Comparison of ENCODE assay signal across 8 mouse cellular contexts in genomic region chr11:70018131-70018990, GRCm38 (mm10). TPM values are rescaled to one million over a fixed set of nuclear protein-coding genes. Genes with fewer than 3 reads are reported as not detected.
DNase-seq lines count a peak whose midpoint lies in the region; ATAC-seq lines count a peak whose summit lies in the region.

No protein-coding gene starts in this region.

- WGBS in heart, embryonic 10.5 days: 2% methylated on average over 21 of the region's 25 CpGs
- 2% methylated on average over 24 of the region's 25 CpGs for WGBS in lung, embryonic 16.5 days

- ATAC-seq in megakaryocyte, adult 5-6 weeks (ENCODE audit: poor library complexity, severe bottlenecking): no peak
- ATAC-seq in lung, embryonic 16.5 days (ENCODE audit: low read depth): no peak
- ATAC-seq in granulocyte monocyte progenitor cell, adult 5-6 weeks (replicated peaks; ENCODE audit: poor library complexity, severe bottlenecking): no peak

- H3K9me3 ChIP-seq in megakaryocyte, embryonic 14.5 days: no peaks in the 10 kb centered on the region
- no peaks in the 10 kb centered on the region for H3K9me3 ChIP-seq in heart, embryonic 10.5 days
- no peaks in the 10 kb centered on the region for H3K9me3 ChIP-seq in lung, embryonic 16.5 days (ENCODE audit: control insufficient read depth, low read length)

- peaks cover 9% of the 10 kb centered on the region for H3K36me3 ChIP-seq in megakaryocyte, embryonic 14.5 days (replicated peaks; ENCODE audit: low read length)
- peaks cover 2% of the 10 kb centered on the region for H3K36me3 ChIP-seq in heart, embryonic 10.5 days
- H3K36me3 ChIP-seq in lung, embryonic 16.5 days (ENCODE audit: control insufficient read depth, insufficient read depth, low read length): no peaks in the 10 kb centered on the region

- H3K4me1 ChIP-seq in megakaryocyte, embryonic 14.5 days: peaks cover 88% of the 10 kb centered on the region
- peaks cover 66% of the 10 kb centered on the region for H3K4me1 ChIP-seq in heart, embryonic 10.5 days
- peaks cover 46% of the 10 kb centered on the region for H3K4me1 ChIP-seq in lung, embryonic 16.5 days (replicated peaks; ENCODE audit: control insufficient read depth, insufficient read depth, low read length)

- DNase-seq in cerebellum, adult 9-11 months: peak; percentile 81
- DNase-seq in heart, embryonic 10.5 days (ENCODE audit: low spot score): no peak
- DNase-seq in kidney, postnatal 4 days: peak; percentile 78 to 85
- DNase-seq in right cerebral cortex, postnatal 14 days: peak; percentile 81

- peak overlapping the region; percentile 84 for H3K9ac ChIP-seq in lung, embryonic 16.5 days (ENCODE audit: low read length)

- peak overlapping the region; percentile 92 for H3K4me3 ChIP-seq in megakaryocyte, embryonic 14.5 days (replicated peaks)
- H3K4me3 ChIP-seq in heart, embryonic 10.5 days: peak overlapping the region; percentile 72
- H3K4me3 ChIP-seq in lung, embryonic 16.5 days (ENCODE audit: low read length): peak overlapping the region; percentile 63

- H3K27me3 ChIP-seq in megakaryocyte, embryonic 14.5 days (replicated peaks): no peaks in the 10 kb centered on the region
- no peaks in the 10 kb centered on the region for H3K27me3 ChIP-seq in heart, embryonic 10.5 days (ENCODE audit: insufficient read depth, poor library complexity, severe bottlenecking)
- no peaks in the 10 kb centered on the region for H3K27me3 ChIP-seq in lung, embryonic 16.5 days (ENCODE audit: control insufficient read depth, insufficient read depth, low read depth, low read length)

- peak overlapping the region; percentile 92 for H3K4me2 ChIP-seq in lung, embryonic 16.5 days (ENCODE audit: low read depth, low read length)

- H3K27ac ChIP-seq in heart, embryonic 10.5 days: peak overlapping the region; percentile 93
- peak overlapping the region; percentile 81 for H3K27ac ChIP-seq in lung, embryonic 16.5 days (ENCODE audit: low read length)

RNA-seq across cellular contexts. Expression of gene Dlg4, which starts 1.6 kb away (rescaled TPM):
- polyA plus RNA-seq in megakaryocyte, embryonic 14.5 days (2012; ENCODE audit: insufficient read depth, low replicate concordance): 16.1 and 22.0 TPM in 2 replicates
- 5.2 and 10.1 TPM in 2 replicates for total RNA-seq in megakaryocyte, adult 5-6 weeks (2015)
- 1.3 and 3.7 TPM in 2 replicates for total RNA-seq in megakaryocyte, adult 5-6 weeks (2017)
- polyA plus RNA-seq in heart, embryonic 10.5 days (2016; fragmentation: Nextera tagmentation; extraction: Ambion mirVana): 5.7 and 9.3 TPM in 2 replicates
- polyA plus RNA-seq in lung, embryonic 16.5 days (2015; fragmentation: Nextera tagmentation; extraction: Ambion mirVana): 5.5 and 7.9 TPM in 2 replicates
- total RNA-seq in granulocyte monocyte progenitor cell, adult 5-6 weeks (2014; fragmentation: Nextera tagmentation): 11.4 and 12.3 TPM in 2 replicates
- 1.3 and 3.5 TPM in 2 replicates for total RNA-seq in granulocyte monocyte progenitor cell, adult 5-6 weeks (2017)

RNA-seq across cellular contexts. Expression of gene Acadvl, which starts 3.1 kb away (rescaled TPM):
- 12.7 and 34.2 TPM in 2 replicates for polyA plus RNA-seq in megakaryocyte, embryonic 14.5 days (2012; ENCODE audit: insufficient read depth, low replicate concordance)
- total RNA-seq in megakaryocyte, adult 5-6 weeks (2015): 32.7 and 35.0 TPM in 2 replicates
- 31.7 and 37.0 TPM in 2 replicates for total RNA-seq in megakaryocyte, adult 5-6 weeks (2017)
- 79.1 and 102 TPM in 2 replicates for polyA plus RNA-seq in heart, embryonic 10.5 days (2016; fragmentation: Nextera tagmentation; extraction: Ambion mirVana)
- polyA plus RNA-seq in lung, embryonic 16.5 days (2015; fragmentation: Nextera tagmentation; extraction: Ambion mirVana): 90.0 and 92.0 TPM in 2 replicates
- 39.7 and 55.8 TPM in 2 replicates for total RNA-seq in granulocyte monocyte progenitor cell, adult 5-6 weeks (2014; fragmentation: Nextera tagmentation)
- total RNA-seq in granulocyte monocyte progenitor cell, adult 5-6 weeks (2017): 40.3 and 42.1 TPM in 2 replicates

RNA-seq across cellular contexts. Expression of gene Dvl2, which starts 18.0 kb away (rescaled TPM):
- 28.6 and 64.4 TPM in 2 replicates for polyA plus RNA-seq in megakaryocyte, embryonic 14.5 days (2012; ENCODE audit: insufficient read depth, low replicate concordance)
- total RNA-seq in megakaryocyte, adult 5-6 weeks (2015): 7.9 and 9.3 TPM in 2 replicates
- total RNA-seq in megakaryocyte, adult 5-6 weeks (2017): 12.7 and 16.9 TPM in 2 replicates
- 29.5 and 40.3 TPM in 2 replicates for polyA plus RNA-seq in heart, embryonic 10.5 days (2016; fragmentation: Nextera tagmentation; extraction: Ambion mirVana)
- polyA plus RNA-seq in lung, embryonic 16.5 days (2015; fragmentation: Nextera tagmentation; extraction: Ambion mirVana): 30.1 and 30.7 TPM in 2 replicates
- 4.6 and 24.5 TPM in 2 replicates for total RNA-seq in granulocyte monocyte progenitor cell, adult 5-6 weeks (2014; fragmentation: Nextera tagmentation)
- 16.1 and 18.0 TPM in 2 replicates for total RNA-seq in granulocyte monocyte progenitor cell, adult 5-6 weeks (2017)

RNA-seq across cellular contexts. Expression of gene Phf23, which starts 22.8 kb away (rescaled TPM):
- 24.1 and 85.6 TPM in 2 replicates for polyA plus RNA-seq in megakaryocyte, embryonic 14.5 days (2012; ENCODE audit: insufficient read depth, low replicate concordance)
- 34.0 and 37.0 TPM in 2 replicates for total RNA-seq in megakaryocyte, adult 5-6 weeks (2015)
- total RNA-seq in megakaryocyte, adult 5-6 weeks (2017): 42.5 and 45.8 TPM in 2 replicates
- polyA plus RNA-seq in heart, embryonic 10.5 days (2016; fragmentation: Nextera tagmentation; extraction: Ambion mirVana): 51.8 and 73.3 TPM in 2 replicates
- polyA plus RNA-seq in lung, embryonic 16.5 days (2015; fragmentation: Nextera tagmentation; extraction: Ambion mirVana): 58.1 and 59.5 TPM in 2 replicates
- total RNA-seq in granulocyte monocyte progenitor cell, adult 5-6 weeks (2014; fragmentation: Nextera tagmentation): 41.7 and 45.8 TPM in 2 replicates
- total RNA-seq in granulocyte monocyte progenitor cell, adult 5-6 weeks (2017): 30.2 and 32.3 TPM in 2 replicates

RNA-seq across cellular contexts. Expression of gene Gabarap, which starts 27.4 kb away (rescaled TPM):
- polyA plus RNA-seq in megakaryocyte, embryonic 14.5 days (2012; ENCODE audit: insufficient read depth, low replicate concordance): 495 and 977 TPM in 2 replicates
- total RNA-seq in megakaryocyte, adult 5-6 weeks (2015): 843 and 872 TPM in 2 replicates
- 599 and 651 TPM in 2 replicates for total RNA-seq in megakaryocyte, adult 5-6 weeks (2017)
- 365 and 379 TPM in 2 replicates for polyA plus RNA-seq in heart, embryonic 10.5 days (2016; fragmentation: Nextera tagmentation; extraction: Ambion mirVana)
- polyA plus RNA-seq in lung, embryonic 16.5 days (2015; fragmentation: Nextera tagmentation; extraction: Ambion mirVana): 515 and 536 TPM in 2 replicates
- 288 and 367 TPM in 2 replicates for total RNA-seq in granulocyte monocyte progenitor cell, adult 5-6 weeks (2014; fragmentation: Nextera tagmentation)
- 239 and 250 TPM in 2 replicates for total RNA-seq in granulocyte monocyte progenitor cell, adult 5-6 weeks (2017)
